10 mouse cellular contexts compared by ENCODE assay signal in genomic region chr6:99684899-99685298, GRCm38 (mm10). TPM values are rescaled to one million over a fixed set of nuclear protein-coding genes. Genes with fewer than 3 reads are reported as not detected.
DNase-seq lines count a peak whose midpoint lies in the region; ATAC-seq and TF ChIP-seq lines count a peak whose summit lies in the region.
"Had no signal": no experiment of that assay in that cellular context is flagged by ENCODE, and none has a peak within 500 bp of the region (broad histone marks: within the 10 kb centered on the region; RNA-seq: fewer than 3 reads in every experiment).

No protein-coding gene starts in this region.

- H3K4me1 ChIP-seq in kidney, adult 2 months (ENCODE audit: control insufficient read depth, insufficient read depth, low read length) = no peaks in the 10 kb centered on the region
- no peaks in the 10 kb centered on the region for H3K4me1 ChIP-seq in bone marrow macrophage, adult 2 months (ENCODE audit: control insufficient read depth, insufficient read depth, low read length)
- H3K4me1 ChIP-seq in kidney, embryonic 15.5 days = no peaks in the 10 kb centered on the region
- H3K4me1 ChIP-seq in forebrain, embryonic 11.5 days (replicated peaks; ENCODE audit: control insufficient read depth, insufficient read depth, low read length) = no peaks in the 10 kb centered on the region

- H3K9me3 ChIP-seq in kidney, embryonic 15.5 days (replicated peaks) = no peaks in the 10 kb centered on the region
- peaks cover 2% of the 10 kb centered on the region; the same call in 1 of the 2 replicates for H3K9me3 ChIP-seq in forebrain, embryonic 11.5 days (ENCODE audit: control insufficient read depth, low read length)

- DNase-seq in kidney, adult 2 months = no peak
- DNase-seq in kidney, postnatal 14 days = no peak
- DNase-seq in mesoderm, embryonic 11.5 days (ENCODE audit: low read depth, low spot score) = peak; percentile 45
- DNase-seq in forebrain, embryonic 11.5 days (ENCODE audit: low spot score) = no peak
- no peak for DNase-seq in right cerebral cortex, postnatal 25 days
- DNase-seq: adrenal gland, adult 2 months had no signal

- WGBS in kidney, adult 2 months = 67% methylated on average over 5 of the region's 5 CpGs
- 56% methylated on average over 5 of the region's 5 CpGs for WGBS in kidney, embryonic 15.5 days
- WGBS in forebrain, embryonic 11.5 days = 51% methylated on average over 5 of the region's 5 CpGs

- peak; percentile 97 for ATAC-seq in CD4-positive, CD25-positive, alpha-beta regulatory T cell, adult 4 months
- no peak for ATAC-seq in kidney, embryonic 15.5 days (replicated peaks; ENCODE audit: low FRiP score)
- ATAC-seq in forebrain, embryonic 11.5 days (replicated peaks; ENCODE audit: low FRiP score) = no peak

- H3K27ac ChIP-seq in kidney, adult 2 months (ENCODE audit: insufficient read depth, low read depth, low read length) = no peak overlapping the region
- H3K27ac ChIP-seq in bone marrow macrophage, adult 2 months (ENCODE audit: insufficient read depth, low read depth, low read length) = no peak overlapping the region
- H3K27ac ChIP-seq in kidney, embryonic 15.5 days = no peak overlapping the region
- no peak overlapping the region for H3K27ac ChIP-seq in forebrain, embryonic 11.5 days (ENCODE audit: low read depth, low read length)

- no peak for TF ChIP-seq POLR2A in kidney, adult 2 months (IDR thresholded peaks at IDR 0.05; ENCODE audit: low read depth, low read length)
- TF ChIP-seq POLR2A in bone marrow macrophage, adult 2 months (IDR thresholded peaks at IDR 0.05; ENCODE audit: borderline replicate concordance, low read depth, low read length) = no peak

- H3K27me3 ChIP-seq in kidney, adult 2 months (replicated peaks; ENCODE audit: control insufficient read depth, insufficient read depth, low read length) = no peaks in the 10 kb centered on the region
- H3K27me3 ChIP-seq in kidney, embryonic 15.5 days = peaks cover 15% of the 10 kb centered on the region
- no peaks in the 10 kb centered on the region for H3K27me3 ChIP-seq in forebrain, embryonic 11.5 days (ENCODE audit: control insufficient read depth, insufficient read depth, low read length)

- H3K9ac ChIP-seq in kidney, embryonic 15.5 days = no peak overlapping the region
- no peak overlapping the region for H3K9ac ChIP-seq in forebrain, embryonic 11.5 days (ENCODE audit: low read length)

- no peak overlapping the region for H3K4me3 ChIP-seq in kidney, adult 2 months (ENCODE audit: insufficient read depth, low read depth, low read length)
- no peak overlapping the region for H3K4me3 ChIP-seq in bone marrow macrophage, adult 2 months (ENCODE audit: insufficient read depth, low read length)
- no peak overlapping the region for H3K4me3 ChIP-seq in kidney, embryonic 15.5 days (replicated peaks)
- H3K4me3 ChIP-seq in forebrain, embryonic 11.5 days (ENCODE audit: low read depth, low read length) = no peak overlapping the region
- H3K4me3 ChIP-seq: myocyte had no signal

- no peak overlapping the region for H3K4me2 ChIP-seq in kidney, embryonic 15.5 days
- H3K4me2 ChIP-seq in forebrain, embryonic 11.5 days (ENCODE audit: low read depth, low read length, severe bottlenecking) = no peak overlapping the region

- H3K36me3 ChIP-seq in kidney, adult 2 months (ENCODE audit: control insufficient read depth, insufficient read depth, low read length) = no peaks in the 10 kb centered on the region
- H3K36me3 ChIP-seq in kidney, embryonic 15.5 days = no peaks in the 10 kb centered on the region
- no peaks in the 10 kb centered on the region for H3K36me3 ChIP-seq in forebrain, embryonic 11.5 days (ENCODE audit: control insufficient read depth, insufficient read depth, low read length)

- TF ChIP-seq CTCF in kidney, adult 2 months (conservative IDR thresholded peaks at IDR 0.05; ENCODE audit: insufficient read depth, insufficient read length, low read depth, low read length) = peak; percentile 53; the same call in 1 of the 2 replicates
- peak; percentile 65 for TF ChIP-seq CTCF in bone marrow macrophage, adult 2 months (IDR thresholded peaks at IDR 0.05; ENCODE audit: low read depth, low read length)

RNA-seq across cellular contexts. Expression of gene Gpr27, which starts 7.6 kb away (rescaled TPM):
- polyA plus RNA-seq in kidney, adult 2 months (2012; rRNA removed) = 0.99 and 1.2 TPM in 2 replicates
- not detected for polyA plus RNA-seq in CD4-positive, CD25-positive, alpha-beta regulatory T cell, adult 4 months (2017; shearing (Covaris generic))
- not detected in 2 replicates for polyA plus RNA-seq in bone marrow macrophage, adult 2 months (2012; ENCODE audit: insufficient read depth, insufficient read length, missing spikeins)
- polyA plus RNA-seq in kidney, embryonic 15.5 days (2015; fragmentation: Nextera tagmentation; extraction: Ambion mirVana) = 3.7 TPM in 2 replicates
- polyA plus RNA-seq in forebrain, embryonic 11.5 days (2014; fragmentation: Nextera tagmentation; extraction: Ambion mirVana) = 4.4 and 6.8 TPM in 2 replicates
- polyA plus RNA-seq: myocyte had no signal

RNA-seq across cellular contexts. Expression of gene Gm20696, which starts 18.3 kb away (rescaled TPM):
- polyA plus RNA-seq in kidney, adult 2 months (2012; rRNA removed) = 0.31 and 0.50 TPM in 2 replicates
- 10 to 100 TPM; 19.5 to 26.0 TPM for polyA plus RNA-seq in CD4-positive, CD25-positive, alpha-beta regulatory T cell, adult 4 months (2017; shearing (Covaris generic))
- polyA plus RNA-seq in bone marrow macrophage, adult 2 months (2012; ENCODE audit: insufficient read depth, insufficient read length, missing spikeins) = 3.0 and 4.7 TPM in 2 replicates
- 3.8 and 4.0 TPM in 2 replicates for polyA plus RNA-seq in kidney, embryonic 15.5 days (2015; fragmentation: Nextera tagmentation; extraction: Ambion mirVana)
- 5.3 and 5.7 TPM in 2 replicates for polyA plus RNA-seq in forebrain, embryonic 11.5 days (2014; fragmentation: Nextera tagmentation; extraction: Ambion mirVana)

RNA-seq across cellular contexts. Expression of gene Eif4e3, which starts 18.3 kb away (rescaled TPM):
- polyA plus RNA-seq in kidney, adult 2 months (2012; rRNA removed) = 6.6 and 8.4 TPM in 2 replicates
- polyA plus RNA-seq in CD4-positive, CD25-positive, alpha-beta regulatory T cell, adult 4 months (2017; shearing (Covaris generic)) = 10 to 100 TPM; 27.0 TPM
- polyA plus RNA-seq in bone marrow macrophage, adult 2 months (2012; ENCODE audit: insufficient read depth, insufficient read length, missing spikeins) = 26.3 and 29.4 TPM in 2 replicates
- polyA plus RNA-seq in kidney, embryonic 15.5 days (2015; fragmentation: Nextera tagmentation; extraction: Ambion mirVana) = 17.6 and 17.8 TPM in 2 replicates
- 14.2 and 15.5 TPM in 2 replicates for polyA plus RNA-seq in forebrain, embryonic 11.5 days (2014; fragmentation: Nextera tagmentation; extraction: Ambion mirVana)

RNA-seq across cellular contexts. Expression of gene Prok2, which starts 41.3 kb away (rescaled TPM):
- 0.14 and 0.19 TPM in 2 replicates for polyA plus RNA-seq in kidney, adult 2 months (2012; rRNA removed)
- not detected for polyA plus RNA-seq in CD4-positive, CD25-positive, alpha-beta regulatory T cell, adult 4 months (2017; shearing (Covaris generic))
- not detected in 2 replicates for polyA plus RNA-seq in bone marrow macrophage, adult 2 months (2012; ENCODE audit: insufficient read depth, insufficient read length, missing spikeins)
- polyA plus RNA-seq in kidney, embryonic 15.5 days (2015; fragmentation: Nextera tagmentation; extraction: Ambion mirVana) = not detected in 2 replicates
- polyA plus RNA-seq in forebrain, embryonic 11.5 days (2014; fragmentation: Nextera tagmentation; extraction: Ambion mirVana) = 1.2 and 2.0 TPM in 2 replicates
- polyA plus RNA-seq: adrenal gland, adult 2 months; myocyte had no signal
